In genomic region chr6:57551211-57551796, GRCm38 (mm10) we compare ENCODE assay signal across 23 mouse cellular contexts.
"Had no signal": no experiment of that assay in that cellular context is flagged by ENCODE, and none has a peak within 500 bp of the region (broad histone marks: within the 10 kb centered on the region; RNA-seq: fewer than 3 reads in every experiment).

No protein-coding gene starts in this region.

- DNase-seq: gastrocnemius, adult 2 months; gastrocnemius, postnatal 10 days; gastrocnemius, postnatal 25 days; heart, adult 18-20 months; heart, postnatal 10 days; heart, postnatal 4 days; kidney, adult 18-20 months; kidney, adult 8-10 months; kidney, postnatal 10 days; kidney, postnatal 25 days; kidney, postnatal 4 days had no signal

- H3K4me1 ChIP-seq: heart, embryonic 10.5 days; heart, embryonic 12.5 days; hindbrain, embryonic 10.5 days; hindbrain, embryonic 13.5 days; hindbrain, embryonic 15.5 days; limb, embryonic 13.5 days; limb, embryonic 15.5 days; liver, embryonic 12.5 days had no signal

- H3K9ac ChIP-seq: heart, embryonic 12.5 days; hindbrain, embryonic 13.5 days; hindbrain, embryonic 15.5 days; limb, embryonic 13.5 days; limb, embryonic 15.5 days; liver, embryonic 12.5 days; liver, embryonic 14.5 days had no signal

- H3K27me3 ChIP-seq: heart, embryonic 12.5 days; hindbrain, embryonic 13.5 days; hindbrain, embryonic 15.5 days; limb, embryonic 13.5 days; limb, embryonic 15.5 days; liver, embryonic 12.5 days had no signal

- ATAC-seq: hindbrain, postnatal 0 days; liver, embryonic 12.5 days had no signal

- H3K4me2 ChIP-seq: heart, embryonic 12.5 days; hindbrain, embryonic 13.5 days; hindbrain, embryonic 15.5 days; limb, embryonic 13.5 days; limb, embryonic 15.5 days; liver, embryonic 12.5 days had no signal

- H3K36me3 ChIP-seq: heart, embryonic 10.5 days; heart, embryonic 12.5 days; hindbrain, embryonic 10.5 days; hindbrain, embryonic 13.5 days; hindbrain, embryonic 15.5 days; limb, embryonic 13.5 days; limb, embryonic 15.5 days; liver, embryonic 12.5 days had no signal

- H3K4me3 ChIP-seq: gastrocnemius, adult 2 months; heart, embryonic 10.5 days; heart, embryonic 12.5 days; hindbrain, embryonic 10.5 days; hindbrain, embryonic 13.5 days; hindbrain, embryonic 15.5 days; layer of hippocampus, adult 2 months; left cerebral cortex, adult 2 months; limb, embryonic 13.5 days; limb, embryonic 15.5 days; liver, embryonic 12.5 days had no signal

- H3K27ac ChIP-seq: gastrocnemius, adult 2 months; heart, embryonic 10.5 days; hindbrain, embryonic 10.5 days; hindbrain, embryonic 13.5 days; hindbrain, embryonic 15.5 days; hindbrain, postnatal 0 days; layer of hippocampus, adult 2 months; left cerebral cortex, adult 2 months; limb, embryonic 13.5 days; limb, embryonic 15.5 days; liver, embryonic 12.5 days; liver, embryonic 14.5 days had no signal

- H3K9me3 ChIP-seq: heart, embryonic 10.5 days; heart, embryonic 12.5 days; hindbrain, embryonic 10.5 days; hindbrain, embryonic 13.5 days; hindbrain, embryonic 15.5 days; limb, embryonic 13.5 days; limb, embryonic 15.5 days; liver, embryonic 12.5 days had no signal
